Mouse (Mus musculus): ENCODE measurements around the gene Ssr3. TPM values are rescaled to one million over a fixed set of nuclear protein-coding genes. Genes with fewer than 3 reads are reported as not detected.
A peak's percentile ranks its signal among the peaks of the same experiment; 100 is the strongest.

Ssr3 gene
- total RNA-seq, 2 experiments from 2014 or later: 117 to 128 TPM

DNA sequence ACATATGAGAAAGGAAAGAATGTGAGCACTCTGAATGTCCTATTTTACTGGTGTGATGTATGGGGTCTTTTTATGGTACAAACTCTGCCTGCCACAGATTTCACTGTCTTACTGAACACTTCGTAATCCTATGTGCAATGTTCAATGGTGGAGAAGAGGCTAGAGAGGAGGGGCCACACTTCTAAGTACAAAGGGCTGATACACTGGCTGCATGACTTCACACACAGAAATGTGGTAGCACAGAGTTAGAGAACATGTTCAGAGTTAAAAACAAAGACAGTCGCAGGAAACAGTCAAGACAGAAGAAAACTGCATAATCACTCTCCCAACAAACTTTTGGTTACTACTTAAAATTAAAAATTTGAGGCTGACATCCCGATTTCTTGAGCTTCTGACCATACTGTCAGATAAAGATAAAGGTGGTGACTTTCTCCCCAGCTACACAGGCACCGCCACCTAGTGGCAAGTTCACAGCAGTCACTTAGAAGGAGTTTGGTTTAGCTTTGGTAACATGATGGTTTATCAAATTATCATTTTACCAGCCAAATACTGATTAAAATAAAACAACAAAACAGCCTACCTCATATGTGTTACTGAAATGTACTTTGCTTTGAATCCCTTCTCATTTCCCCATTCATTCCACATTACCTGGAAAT, 12.4 kb downstream of the Ssr3 start:
- no peak for DNase-seq (ENCODE audit: low spot score)
- intact Hi-C loops (cut with DNase I): loop anchor here (1.0 to 10.0 kb wide), 3 partner anchors 63 to 547 kb away; no protein-coding TSS in a partner anchor

DNA sequence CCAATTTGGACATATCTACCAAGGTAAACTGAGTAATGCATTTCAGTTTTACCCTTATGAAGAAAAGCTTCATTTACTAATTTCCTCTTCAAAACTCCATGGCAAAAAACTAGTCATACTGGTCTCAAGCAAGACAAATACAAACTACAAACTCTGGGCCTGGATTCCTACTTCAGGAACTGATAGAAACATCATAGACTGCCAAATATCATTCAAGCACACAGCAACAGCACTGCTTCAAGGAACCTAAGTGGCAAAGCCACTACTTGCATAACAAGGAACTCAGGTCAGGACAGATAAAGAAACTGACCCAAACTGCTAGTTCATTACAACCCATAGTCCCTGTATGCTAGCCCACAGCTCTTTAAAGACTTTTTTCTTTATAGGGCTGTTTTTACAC, 13.7 kb downstream of the Ssr3 start:
- intact Hi-C loops (cut with DNase I): no loop called here
- DNase-seq (ENCODE audit: low spot score): no peak

DNA sequence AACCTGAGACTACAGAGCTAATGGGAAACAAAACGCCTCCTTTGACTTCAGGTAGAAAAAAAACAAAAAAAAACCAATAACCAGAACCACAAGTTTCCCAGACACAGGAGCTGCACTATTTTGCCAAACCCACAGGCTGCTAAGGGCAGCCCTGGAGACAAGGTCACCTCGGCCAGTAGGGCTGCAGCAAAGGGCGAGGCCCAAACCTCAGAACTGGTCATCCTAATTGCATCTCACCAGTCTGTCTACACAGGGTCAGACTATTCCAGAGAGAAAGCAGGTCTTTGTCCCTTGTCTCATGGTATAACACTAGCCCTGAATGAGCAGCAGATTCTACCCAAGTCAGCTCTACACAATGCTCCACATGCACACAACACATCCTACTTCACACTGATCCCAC, 17.7 kb downstream of the Ssr3 start:
- intact Hi-C loops (cut with DNase I): no loop called here
- no peak for DNase-seq (ENCODE audit: low spot score)

DNA sequence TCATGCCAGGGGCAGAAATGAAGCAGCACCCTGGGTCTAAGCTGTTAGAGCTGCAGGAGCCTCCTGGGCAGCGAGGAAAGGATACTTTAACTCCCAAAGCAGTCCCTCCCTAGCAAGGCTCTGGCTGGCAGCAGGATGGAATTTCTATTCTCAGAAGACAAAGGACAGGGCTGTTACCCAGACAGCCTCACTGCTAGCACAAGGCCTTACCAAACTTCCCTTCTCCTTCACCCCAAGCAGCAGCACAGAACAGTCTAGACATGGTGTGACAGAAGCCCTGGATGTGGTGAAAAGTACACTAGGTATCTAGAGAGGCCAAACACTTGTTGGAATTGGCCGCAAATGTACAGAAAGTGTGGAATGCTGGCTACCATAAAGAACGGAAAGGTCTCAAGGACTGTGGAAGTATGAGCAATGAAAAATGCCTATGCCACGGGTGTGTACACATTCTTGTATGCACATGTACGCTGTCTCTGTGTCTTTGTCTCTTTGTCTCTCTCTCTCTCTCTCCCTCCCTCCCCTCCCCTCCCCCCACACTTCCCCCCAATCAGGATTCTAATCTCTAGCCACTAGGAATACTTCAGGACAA, 18.7 kb downstream of the Ssr3 start:
- intact Hi-C loops (cut with DNase I): no loop called here
- no peak for DNase-seq (ENCODE audit: low spot score)

DNA sequence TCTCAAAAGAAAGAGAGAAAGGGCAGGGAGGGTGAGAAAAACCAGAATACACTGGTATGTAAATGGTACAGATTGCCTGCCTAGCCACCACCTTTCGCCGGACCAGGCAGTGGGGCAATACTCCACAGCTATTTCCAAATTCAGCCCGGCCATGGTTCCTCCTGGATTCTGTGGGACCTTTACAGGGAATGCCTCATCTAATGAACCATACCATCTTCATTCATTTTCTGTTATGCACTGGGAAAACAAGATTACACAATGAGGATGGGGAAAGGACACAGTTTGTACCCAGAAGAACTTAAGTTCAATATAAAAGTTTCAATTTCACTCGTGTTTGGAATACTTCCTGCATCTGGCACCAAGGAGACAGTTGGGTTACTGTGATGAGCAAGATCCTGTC, 19.9 kb downstream of the Ssr3 start:
- intact Hi-C loops (cut with DNase I): no loop called here
- no peak for DNase-seq (ENCODE audit: low spot score)

DNA sequence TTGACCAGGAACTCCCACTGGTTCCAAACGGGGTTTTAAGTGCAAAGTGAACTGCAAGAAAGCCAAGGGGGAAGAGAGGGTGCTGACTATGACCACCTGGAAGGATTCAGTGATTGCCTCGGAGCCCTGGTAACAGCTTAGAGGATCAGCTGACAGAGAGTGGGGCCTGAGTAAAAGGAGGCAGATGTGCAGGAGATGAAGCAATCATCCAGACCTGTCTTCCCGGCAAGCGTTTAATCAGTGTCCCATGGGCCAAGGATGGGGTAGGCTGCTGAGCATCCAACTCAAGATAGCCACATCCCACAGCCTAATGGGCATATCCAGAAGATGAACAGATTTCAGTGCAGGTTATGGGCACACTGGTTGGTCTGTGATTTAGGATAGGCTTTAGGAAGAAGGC, 24.5 kb downstream of the Ssr3 start:
- intact Hi-C loops (cut with DNase I): no loop called here
- DNase-seq (ENCODE audit: low spot score): no peak

DNA sequence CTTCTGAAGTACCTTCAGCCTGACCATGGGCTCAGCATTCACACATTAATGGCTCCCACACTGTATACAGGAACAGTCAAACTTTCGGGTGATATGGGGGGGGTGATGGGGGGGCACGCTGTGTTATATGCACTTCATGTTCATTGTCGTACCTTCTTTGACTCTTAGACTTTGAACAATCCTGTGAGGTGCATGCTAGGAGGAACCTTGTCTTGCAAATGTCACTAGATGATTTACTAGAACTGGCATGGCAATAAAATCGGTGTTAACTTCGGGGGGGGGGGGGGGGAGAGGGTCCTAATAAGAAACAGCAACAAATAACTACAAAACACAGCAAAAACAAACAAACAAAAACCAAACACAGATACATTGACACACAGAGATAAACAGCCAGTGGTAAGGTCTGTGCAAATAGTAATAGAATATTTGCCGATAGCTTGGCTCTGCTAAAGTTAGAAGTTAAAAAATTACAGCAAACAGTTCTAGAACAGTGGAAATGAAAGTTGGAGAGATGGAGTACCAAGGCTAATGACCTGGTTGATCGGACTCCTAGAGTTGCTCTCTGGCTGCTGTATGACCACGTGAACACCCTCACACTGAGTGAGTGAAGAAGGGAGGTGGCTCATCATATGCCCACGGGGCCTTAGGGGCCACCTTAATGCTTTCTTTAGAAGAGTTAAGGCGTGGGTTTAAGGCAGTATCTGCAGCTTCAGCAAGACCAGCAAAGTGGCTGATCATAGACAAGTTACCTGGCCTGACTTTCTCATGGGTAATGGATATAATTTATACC, 26.3 kb downstream of the Ssr3 start:
- no peak for DNase-seq (ENCODE audit: low spot score)
- intact Hi-C loops (cut with DNase I): no loop called here

DNA sequence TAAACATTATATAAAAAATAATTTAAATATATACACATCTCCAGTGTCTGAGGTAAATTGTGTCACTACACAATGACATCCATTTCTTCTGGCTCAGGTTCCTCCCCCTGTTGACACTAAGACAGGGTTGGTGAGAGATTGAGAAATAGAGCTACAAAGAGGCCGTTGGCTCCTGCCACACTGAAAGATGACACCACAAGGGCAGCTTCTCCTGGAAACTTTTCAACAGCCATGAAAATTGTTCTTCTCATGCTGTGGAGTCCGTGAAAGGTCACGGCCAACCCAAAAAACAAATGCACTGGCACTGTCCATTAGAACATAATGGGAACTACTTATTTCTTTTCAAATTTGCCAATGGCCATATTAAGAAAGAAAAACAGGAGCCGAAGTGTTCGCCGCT, 27.2 kb downstream of the Ssr3 start:
- no peak for DNase-seq (ENCODE audit: low spot score)
- intact Hi-C loops (cut with DNase I): no loop called here

DNA sequence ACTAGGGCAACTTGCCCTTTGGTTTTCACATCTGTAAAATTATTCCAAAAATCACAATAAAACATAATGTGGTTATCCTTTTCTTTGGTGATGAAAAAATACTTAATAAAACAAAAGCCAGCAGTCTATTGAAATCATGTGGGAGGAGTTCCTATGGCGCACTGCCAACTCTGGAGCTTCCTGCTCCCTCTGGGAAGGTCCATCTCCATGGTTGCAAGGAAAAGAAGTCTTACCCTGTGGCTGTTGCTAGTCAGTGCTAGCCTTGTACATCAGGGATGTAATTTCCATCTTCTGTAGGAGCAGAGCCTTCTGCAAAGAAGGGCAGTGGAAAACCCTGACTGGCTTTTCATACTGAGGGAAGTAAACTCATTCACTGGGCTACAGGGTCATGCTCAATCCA, 29.0 kb downstream of the Ssr3 start:
- peak; percentile 40 for DNase-seq (ENCODE audit: low spot score)
- intact Hi-C loops (cut with DNase I): no loop called here

DNA sequence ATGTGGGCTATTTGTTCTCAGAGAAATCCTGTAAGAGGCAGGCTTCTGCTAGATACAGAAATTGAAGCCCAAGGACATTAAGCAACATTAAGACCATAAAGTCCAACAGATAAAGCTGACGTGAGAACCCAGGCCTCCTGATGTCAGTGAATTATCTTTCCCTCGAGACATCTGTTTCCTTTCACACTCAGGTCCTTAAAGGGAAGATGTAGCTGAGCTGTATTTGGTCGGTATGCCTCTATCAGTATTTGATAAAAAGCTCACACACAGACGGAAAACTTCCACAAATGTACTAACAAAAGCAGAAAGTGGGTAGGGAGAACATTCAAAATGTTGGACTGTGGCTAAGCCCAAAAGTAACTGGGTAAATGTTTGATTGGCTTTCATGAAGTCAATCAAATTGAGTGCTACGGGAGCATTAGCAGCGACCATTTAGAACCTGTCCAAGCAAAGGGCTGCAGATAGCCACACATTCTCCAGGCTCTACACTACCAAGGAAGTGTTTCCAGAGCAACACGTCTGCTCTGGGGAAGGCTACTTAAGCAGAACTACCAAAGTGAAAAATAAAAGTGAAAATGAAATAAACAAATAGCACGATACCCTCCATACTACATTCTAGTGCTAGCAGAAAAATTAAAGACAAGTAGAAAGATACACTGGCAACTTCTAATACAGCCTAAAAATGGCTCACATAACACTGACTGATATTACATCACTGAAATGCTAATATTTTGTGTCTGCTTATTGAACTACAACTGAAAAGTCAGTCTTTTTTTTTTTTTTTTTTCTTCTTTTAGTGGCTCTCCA, 32.1 kb downstream of the Ssr3 start:
- DNase-seq (ENCODE audit: low spot score): no peak
- intact Hi-C loops (cut with DNase I): no loop called here

DNA sequence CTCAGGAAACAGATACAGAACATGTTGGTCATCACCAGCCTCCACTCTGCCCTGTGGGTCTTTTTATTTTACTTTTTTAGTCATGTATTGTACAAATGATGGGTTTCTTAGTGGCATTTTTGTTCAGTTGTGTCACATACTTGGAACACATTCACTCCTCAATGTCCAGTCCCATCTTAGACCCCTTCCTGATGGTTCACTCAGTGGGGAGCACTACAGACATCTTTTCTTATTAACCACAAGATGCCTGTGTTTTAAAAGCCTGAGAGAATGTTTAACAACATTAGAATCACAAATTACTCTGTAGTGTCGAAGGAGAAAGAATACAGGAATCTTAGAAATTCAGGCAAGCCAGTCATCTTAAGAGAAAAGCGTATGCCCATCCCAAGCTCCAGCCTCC, 33.6 kb downstream of the Ssr3 start:
- intact Hi-C loops (cut with DNase I): loop anchor here (10.0 kb wide), 1 partner anchor 506 kb away; no protein-coding TSS in a partner anchor
- DNase-seq (ENCODE audit: low spot score): no peak

DNA sequence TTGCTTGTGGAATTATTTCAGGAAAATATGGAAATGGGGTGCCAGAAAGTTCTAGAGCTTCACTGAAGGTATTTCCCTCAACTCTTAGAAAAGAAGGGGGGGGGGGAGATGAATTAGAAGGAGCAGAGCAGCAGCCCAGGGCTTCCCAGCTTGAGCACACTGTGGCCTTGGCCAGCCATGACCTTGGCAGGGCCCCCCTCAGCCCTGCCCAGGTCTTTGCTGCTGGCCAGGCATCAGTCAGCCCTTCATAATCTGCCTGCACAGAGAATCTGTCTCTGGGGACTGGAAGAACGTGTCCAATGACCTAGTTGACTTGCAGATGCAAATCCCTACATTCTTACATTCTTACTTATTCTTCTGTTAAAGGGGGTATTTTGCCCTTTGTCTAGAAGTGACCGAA, 34.1 kb downstream of the Ssr3 start:
- no peak for DNase-seq (ENCODE audit: low spot score)
- intact Hi-C loops (cut with DNase I): loop anchor here (10.0 kb wide), 1 partner anchor 507 kb away; no protein-coding TSS in a partner anchor

DNA sequence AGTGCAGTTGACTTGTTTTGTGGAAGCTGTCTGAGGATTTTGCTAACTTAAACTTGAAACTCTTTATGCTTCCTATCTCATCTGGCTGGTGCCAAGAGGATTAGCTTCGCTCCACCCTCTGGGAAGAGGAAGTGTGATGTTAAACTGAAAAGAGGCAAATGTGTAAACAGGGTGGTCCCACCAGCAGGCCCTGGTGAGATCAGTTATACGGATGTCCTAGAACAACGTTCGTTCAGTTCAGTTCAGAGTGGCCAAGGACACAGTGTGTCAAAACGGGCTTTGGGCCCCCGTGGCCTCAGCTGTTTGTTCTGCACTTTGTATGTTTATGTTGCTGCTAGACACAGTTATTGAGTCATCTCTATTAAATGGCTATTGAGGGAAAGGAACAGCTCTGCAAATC, 36.9 kb downstream of the Ssr3 start:
- intact Hi-C loops (cut with DNase I): loop anchor here (10.0 kb wide), 1 partner anchor 509 kb away; no protein-coding TSS in a partner anchor
- DNase-seq (ENCODE audit: low spot score): no peak

DNA sequence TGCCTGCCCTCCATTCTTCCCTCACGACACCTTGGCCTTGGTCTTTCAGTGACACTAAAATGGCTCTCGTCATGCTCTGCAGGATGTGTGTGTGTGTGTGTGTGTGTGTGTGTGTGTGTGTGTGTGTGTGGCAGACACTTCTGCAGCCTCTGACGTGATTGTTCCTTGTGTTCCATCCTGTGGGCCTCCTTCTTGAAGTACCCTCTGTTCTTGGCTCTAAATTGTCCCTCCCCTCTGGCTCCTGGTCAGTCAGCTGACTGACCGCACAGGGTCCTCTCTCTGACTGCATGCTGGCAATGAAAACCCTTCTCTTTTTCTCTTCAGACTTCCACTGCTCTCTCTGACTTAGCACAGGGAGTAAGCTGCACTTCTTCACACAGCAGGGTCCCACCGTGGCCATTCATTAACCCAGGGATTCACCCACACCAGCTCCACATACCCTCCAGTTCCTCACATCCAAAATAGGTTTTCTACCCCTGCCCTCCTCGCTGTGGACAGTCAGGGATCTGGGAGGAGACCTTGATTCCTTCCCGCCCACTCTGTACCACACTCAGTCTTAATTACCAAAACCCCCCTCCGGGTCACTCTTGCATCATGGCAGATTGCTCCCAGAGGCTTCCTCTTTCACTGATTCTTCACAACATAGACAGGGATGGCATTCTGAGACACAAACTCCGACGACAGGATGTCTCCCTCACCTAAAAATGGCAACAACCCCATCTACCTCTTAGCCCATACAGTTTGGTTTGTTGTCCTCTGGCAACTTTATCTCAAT, 39.0 kb downstream of the Ssr3 start:
- DNase-seq (ENCODE audit: low spot score): no peak
- intact Hi-C loops (cut with DNase I): loop anchor here (2.0 to 10.0 kb wide), 3 partner anchors 35 to 511 kb away; no protein-coding TSS in a partner anchor

DNA sequence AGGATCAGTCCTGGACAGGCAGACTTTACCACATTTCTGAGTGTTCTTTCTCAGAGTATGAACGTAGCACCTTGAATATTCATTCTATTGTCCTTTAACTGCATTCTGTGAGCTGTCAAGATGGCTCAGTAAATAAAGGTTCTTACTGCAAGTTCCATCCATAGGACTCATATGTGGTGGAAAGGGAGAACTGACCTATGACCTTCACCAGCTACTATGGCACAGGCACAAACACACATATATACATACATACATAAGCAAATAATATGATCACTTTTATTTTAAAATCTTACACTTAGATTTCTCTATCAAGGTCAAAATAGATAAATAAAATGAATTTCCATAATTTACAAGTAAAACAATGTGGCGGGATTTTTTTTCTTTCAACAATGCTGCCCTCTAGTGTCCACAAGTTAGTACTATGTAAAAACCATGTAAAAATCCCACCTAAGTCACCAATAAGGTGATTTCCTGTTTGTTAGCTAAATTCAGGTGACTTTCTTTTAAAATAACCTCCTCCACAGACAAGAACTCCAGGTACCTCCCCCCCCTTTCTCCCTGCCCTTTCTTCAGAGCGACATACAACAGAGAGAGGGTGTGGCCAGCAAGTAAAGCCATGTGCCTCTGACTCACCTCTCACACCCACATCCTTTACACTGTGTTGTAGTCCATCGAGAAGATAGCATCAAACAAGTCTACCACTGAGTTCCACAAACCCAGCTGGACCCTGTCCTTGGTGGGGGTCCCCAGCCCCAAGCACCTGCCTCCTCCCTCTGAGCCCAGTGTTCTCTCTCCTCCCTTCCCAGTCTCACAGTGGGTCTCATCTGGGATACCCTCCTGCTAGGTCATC, 39.9 kb downstream of the Ssr3 start:
- intact Hi-C loops (cut with DNase I): loop anchor here (2.0 to 10.0 kb wide), 3 partner anchors 34 to 512 kb away; no protein-coding TSS in a partner anchor
- DNase-seq (ENCODE audit: low spot score): no peak

DNA sequence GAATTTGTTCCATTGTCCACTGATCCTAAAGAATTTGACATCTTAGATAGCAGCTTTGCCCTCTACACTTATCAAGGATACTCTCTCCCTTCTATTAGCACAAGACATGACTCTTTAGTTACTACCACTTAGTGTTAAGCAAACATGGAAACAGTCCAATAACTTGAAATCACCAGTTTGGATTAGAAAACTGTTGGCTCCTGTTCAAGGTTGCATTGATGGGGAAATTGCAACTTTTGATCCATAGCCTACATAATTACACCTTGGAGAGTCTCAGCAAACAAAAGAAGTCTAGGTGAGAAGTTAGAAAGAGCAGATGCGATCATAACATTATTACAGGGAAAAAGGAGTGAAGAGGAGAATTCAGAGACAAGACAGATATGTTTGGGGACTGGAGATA, 46.2 kb downstream of the Ssr3 start:
- intact Hi-C loops (cut with DNase I): no loop called here
- DNase-seq (ENCODE audit: low spot score): no peak

DNA sequence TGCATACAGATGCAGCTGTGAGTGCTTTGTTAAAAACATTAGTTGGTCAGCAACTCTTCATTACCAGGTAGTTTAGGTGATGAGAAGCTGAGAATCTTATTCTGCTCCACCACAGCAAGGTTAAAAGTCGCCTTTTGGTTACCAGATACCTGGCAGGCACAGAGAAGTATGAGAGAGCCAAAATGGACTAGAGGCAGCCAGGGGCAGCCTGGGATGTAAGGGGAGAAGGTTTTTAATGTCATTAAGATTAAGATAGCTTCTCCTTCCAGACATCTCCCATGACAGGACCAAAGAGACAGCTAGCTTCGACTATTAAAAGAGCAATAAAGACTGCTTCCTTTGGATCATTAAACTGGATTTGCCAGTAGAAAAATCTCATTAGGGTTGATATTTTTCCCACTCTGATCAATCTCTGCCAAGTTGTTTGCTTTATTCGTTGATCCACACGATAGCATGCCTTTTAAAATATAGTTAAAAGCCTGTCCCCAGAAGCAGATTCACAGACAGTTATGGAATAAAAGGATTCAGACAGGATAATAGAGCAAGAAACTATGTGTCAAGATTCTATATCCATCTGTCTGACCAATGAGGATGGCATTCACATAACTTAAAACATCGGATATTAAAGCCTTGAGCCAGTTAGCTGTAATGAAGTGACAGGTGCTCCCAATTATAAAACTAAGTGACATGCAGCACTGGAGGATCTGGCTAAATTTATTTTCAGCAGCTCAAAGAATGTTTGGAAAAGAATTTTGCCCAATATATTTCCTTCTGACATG, 52.1 kb downstream of the Ssr3 start:
- intact Hi-C loops (cut with DNase I): no loop called here
- no peak for DNase-seq (ENCODE audit: low spot score)

Data from heart, postnatal 25 days (tissue).